ENCODE assay signal across 17 mouse cellular contexts in the genomic region with DNA sequence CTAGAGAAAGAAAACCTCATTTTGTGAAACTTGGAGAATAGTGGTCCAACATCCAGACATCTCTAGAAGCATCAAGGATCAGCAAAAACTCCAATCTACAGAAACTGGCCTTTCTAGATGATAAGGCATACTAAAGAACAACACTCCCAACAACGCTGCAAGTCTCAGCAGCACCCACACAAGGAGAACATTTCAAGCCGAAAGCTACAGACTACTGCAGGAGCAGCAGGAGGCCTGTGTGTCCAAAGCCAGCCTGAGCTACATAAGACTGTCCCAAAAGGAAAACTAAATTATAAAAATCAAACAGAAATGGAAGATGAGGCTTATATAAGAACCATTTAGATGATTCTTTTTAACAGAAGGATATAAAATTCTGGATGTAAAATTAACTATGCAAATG.
"Had no signal": no experiment of that assay in that cellular context is flagged by ENCODE, and none has a peak within 500 bp of the region (broad histone marks: within the 10 kb centered on the region; RNA-seq: fewer than 3 reads in every experiment).

No protein-coding gene starts in this region.

- ATAC-seq: midbrain, embryonic 16.5 days had no signal

- H3K4me3 ChIP-seq: midbrain, embryonic 10.5 days; midbrain, embryonic 12.5 days; myocyte; neural tube, embryonic 13.5 days; neural tube, embryonic 15.5 days had no signal

- H3K27ac ChIP-seq: midbrain, embryonic 10.5 days; midbrain, embryonic 12.5 days; neural tube, embryonic 13.5 days; neural tube, embryonic 15.5 days had no signal

- DNase-seq: lung, adult 18-20 months; lung, embryonic 14.5 days; lung, postnatal 10 days; lung, postnatal 4 days; midbrain, embryonic 14.5 days; retina, postnatal 1 day; right cerebral cortex, postnatal 14 days; spleen, adult 18-20 months; thymus, adult 18-20 months; thymus, postnatal 14 days; thymus, postnatal 36 days had no signal
